Mouse (Mus musculus) embryonic fibroblast, embryonic 13.5 days (primary cell): Measurements from ENCODE around the gene Ahsa1. TPM values are rescaled to one million over a fixed set of nuclear protein-coding genes. Genes with fewer than 3 reads are reported as not detected.
"Not testable (repeated sequence)": the region's sequence is repeated elsewhere in the genome, so short reads cannot be mapped to it uniquely, and the experiment has no call there.

Source experiments
- H3K27ac ChIP-seq: 2 replicates; pipeline ENCODE4 v1.5.1; 2012; ENCODE audit warnings: low read length, control low read depth, inconsistent platforms; ENCODE audit not compliant: insufficient read depth
- H3K4me1 ChIP-seq: 2 replicates; pipeline ENCODE4 v1.6.1; 2011; ENCODE audit warnings: low read length; ENCODE audit not compliant: control insufficient read depth, insufficient read depth
- H3K4me3 ChIP-seq: 2 replicates; pipeline ENCODE4 v1.5.1; 2011; ENCODE audit warnings: mild to moderate bottlenecking, control low read depth, low read length; ENCODE audit not compliant: insufficient read depth
- CTCF ChIP-seq: IDR thresholded peaks from 2 replicates; pipeline ENCODE4 v1.5.1; 2011; ENCODE audit warnings: mild to moderate bottlenecking, control low read depth, low read length, moderate library complexity, borderline replicate concordance; ENCODE audit not compliant: insufficient read depth
- POLR2A ChIP-seq: IDR thresholded peaks from 2 replicates; pipeline ENCODE4 v1.6.1; 2011; ENCODE audit warnings: low read depth, mild to moderate bottlenecking, control low read depth, low read length, moderate library complexity
- polyA plus RNA-seq: library from polyadenylated mRNA; stranded (reverse); fragments of >200 nt; gene quantifications from 2 replicates; pipeline ENCODE4 v1.2.4, GENCODE M21; 2011; ENCODE audit warnings: low read depth; ENCODE audit not compliant: missing spikeins, insufficient read length

Ahsa1 gene
- polyA plus RNA-seq, 1 experiment, result 112 TPM

DNA sequence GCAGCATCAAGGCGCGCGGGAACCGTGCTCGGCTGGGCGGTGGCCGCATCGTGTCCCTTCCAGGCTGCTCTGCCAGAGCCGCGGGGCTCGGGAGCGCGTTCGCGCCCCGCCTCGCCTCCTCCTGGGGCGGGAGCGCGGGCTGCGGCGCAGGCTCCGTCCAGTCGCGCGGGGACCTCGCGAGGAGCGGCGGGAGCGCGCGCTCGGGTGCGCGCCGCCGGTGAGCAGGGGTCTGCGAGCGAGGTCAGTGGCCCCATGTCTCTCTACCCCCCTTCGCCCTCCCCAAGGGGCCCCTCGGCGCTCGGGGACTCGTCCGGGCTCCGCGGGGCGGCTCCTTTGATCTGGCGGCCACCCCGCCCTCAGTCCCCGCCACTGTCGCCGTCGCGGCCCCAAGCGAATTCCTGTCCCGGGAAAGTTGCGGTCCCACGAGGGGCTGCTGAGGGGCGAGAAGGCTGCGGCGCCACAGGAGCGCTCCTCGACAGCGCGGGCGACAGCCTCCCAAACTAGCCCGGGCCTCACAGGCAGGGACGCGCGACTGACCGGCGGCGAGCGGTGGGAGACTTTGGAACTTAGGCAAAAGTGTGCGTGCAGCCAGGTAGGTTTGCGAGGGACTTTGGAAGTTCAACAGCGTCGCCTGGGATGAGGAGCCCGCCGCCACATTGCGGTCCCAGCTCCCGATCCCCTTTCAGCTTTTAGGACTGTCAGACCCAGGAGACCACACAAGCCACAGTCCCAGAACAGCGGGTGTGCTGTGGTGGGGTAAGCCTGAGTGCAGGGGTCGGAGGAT lies 33.6 kb downstream of the Ahsa1 start, which contains the start of gene Ism2:
Ism2 (minus strand) TSS at position 49 of the 784 bp plus-strand sequence.
- Histone ChIP-seq H3K4me3 (peak within 1 kb of the TSS; percentile 50), H3K4me1 (no peaks in the 10 kb centered on the region), H3K27ac (no peak within 1 kb of the TSS)
- TF ChIP-seq CTCF (no peak), POLR2A (0 out of 2 replicates have a peak, but pooled peaks have one; percentile 15)

DNA sequence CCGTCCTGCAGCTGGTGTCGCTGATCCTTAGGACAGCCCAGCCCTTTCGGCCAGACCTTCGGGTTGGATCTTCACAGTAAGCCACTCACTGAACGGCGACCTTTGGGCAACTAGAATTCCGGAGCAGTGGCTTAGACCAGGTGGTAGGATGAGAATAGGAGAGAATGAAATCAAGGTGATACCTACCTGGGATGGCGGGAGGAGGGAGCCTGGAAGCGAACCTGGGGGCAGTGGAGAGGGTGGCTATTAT lies 34.1 kb downstream of the Ahsa1 start:
- H3K4me3 ChIP-seq, result peak overlapping the region; percentile 50
- no peaks in the 10 kb centered on the region for H3K4me1 ChIP-seq
- H3K27ac ChIP-seq, result no peak overlapping the region
- TF ChIP-seq CTCF (no peak), POLR2A (no peak)

DNA sequence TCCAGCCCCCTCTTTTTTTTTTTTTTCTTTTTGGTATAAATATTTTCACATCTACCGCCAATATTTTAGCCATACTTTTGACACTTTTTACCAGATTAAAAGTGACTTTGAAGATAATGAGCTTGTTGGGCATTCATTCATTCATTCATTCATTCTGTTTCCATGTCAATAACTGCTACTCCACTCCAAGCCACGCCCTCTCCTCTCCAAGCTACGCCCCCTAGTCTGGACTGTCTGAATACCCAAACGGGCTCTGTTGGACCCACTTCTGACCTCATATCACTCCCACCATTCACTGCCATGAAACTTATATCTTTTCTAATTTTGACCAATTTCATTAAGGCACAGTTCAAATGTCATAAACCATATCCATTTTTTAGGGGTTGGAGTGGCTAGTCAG lies 34.9 kb downstream of the Ahsa1 start:
- H3K27ac ChIP-seq, result no peak overlapping the region
- no peak overlapping the region for H3K4me3 ChIP-seq
- TF ChIP-seq POLR2A (no peak), CTCF (no peak)
- H3K4me1 ChIP-seq, result no peaks in the 10 kb centered on the region

DNA sequence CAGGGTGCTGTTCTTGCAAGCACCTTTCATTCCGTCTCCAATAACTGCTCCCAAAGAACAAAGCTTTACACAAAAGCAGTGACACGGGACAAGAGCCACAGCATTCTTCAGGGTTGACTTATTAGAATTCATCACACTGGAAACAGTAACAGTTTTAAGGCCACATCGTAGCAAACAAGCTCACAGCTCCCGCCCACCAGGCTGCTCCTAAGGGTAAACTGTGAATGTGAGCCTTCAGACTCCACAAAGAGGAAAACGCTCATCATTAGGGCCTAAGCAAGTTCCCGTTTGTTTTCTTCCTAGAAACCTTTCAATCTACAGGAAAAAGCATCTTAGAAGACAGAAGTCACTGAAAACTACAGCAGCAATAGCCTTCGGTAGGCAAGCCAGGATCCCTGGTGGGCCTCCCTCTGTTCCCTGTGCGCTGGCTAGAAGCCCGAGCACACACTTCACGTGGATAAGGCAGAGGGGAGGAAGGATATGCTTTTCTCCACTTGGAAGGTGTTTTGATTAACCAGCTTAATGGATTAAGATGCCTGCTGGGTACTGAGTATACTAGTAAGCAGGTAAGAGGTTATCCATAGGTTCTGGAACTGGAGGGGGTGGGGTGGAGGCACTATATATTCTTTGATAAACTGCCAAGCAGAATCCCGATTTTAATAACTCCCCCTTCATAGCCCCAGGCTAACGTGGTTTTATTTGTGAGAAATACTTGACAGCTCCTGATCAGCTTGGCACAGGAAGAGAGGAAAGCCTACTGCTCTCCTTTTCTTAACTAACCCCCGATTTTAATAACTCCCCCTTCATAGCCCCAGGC lies 39.7 kb downstream of the Ahsa1 start:
- TF ChIP-seq POLR2A, result no peak
- TF ChIP-seq CTCF, result no peak
- H3K4me1 ChIP-seq, result no peaks in the 10 kb centered on the region
- H3K27ac ChIP-seq, result no peak overlapping the region
- no peak overlapping the region for H3K4me3 ChIP-seq

GRCm38 (mm10) chr12:87306584-87306844 lies 40.2 kb downstream of the Ahsa1 start:
- H3K4me1 ChIP-seq, H3K27ac ChIP-seq, H3K4me3 ChIP-seq: not testable (repeated sequence)

- TF ChIP-seq POLR2A (no peak), CTCF (no peak)
- Histone ChIP-seq H3K4me3 (no peak overlapping the region), H3K27ac (no peak overlapping the region), H3K4me1 (no peaks in the 10 kb centered on the region)
Observed at GRCm38 (mm10) chr12:87313098-87313497, 46.8 kb downstream of the Ahsa1 start.

DNA sequence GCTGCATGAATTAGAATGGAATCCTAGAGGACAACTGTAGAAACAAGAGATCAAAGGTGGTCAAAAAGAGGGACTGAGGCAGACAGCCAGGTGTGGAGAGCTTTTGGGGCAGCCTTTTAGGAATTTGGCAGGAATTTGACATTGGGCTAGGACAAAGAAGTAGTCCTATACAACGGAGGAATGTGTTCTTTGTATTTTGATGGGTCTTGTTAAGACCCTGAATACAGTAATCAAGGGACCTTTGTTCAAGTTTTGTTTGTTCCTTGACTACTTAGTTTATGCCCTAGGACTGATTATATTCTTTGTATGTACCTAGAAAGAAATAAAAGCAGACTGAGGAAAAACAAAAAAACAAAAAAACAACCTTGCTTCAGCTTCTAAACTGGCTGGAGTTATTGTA lies 51.7 kb downstream of the Ahsa1 start:
- no peak for TF ChIP-seq CTCF
- no peak for TF ChIP-seq POLR2A
- Histone ChIP-seq H3K4me3 (no peak overlapping the region), H3K27ac (no peak overlapping the region)

DNA sequence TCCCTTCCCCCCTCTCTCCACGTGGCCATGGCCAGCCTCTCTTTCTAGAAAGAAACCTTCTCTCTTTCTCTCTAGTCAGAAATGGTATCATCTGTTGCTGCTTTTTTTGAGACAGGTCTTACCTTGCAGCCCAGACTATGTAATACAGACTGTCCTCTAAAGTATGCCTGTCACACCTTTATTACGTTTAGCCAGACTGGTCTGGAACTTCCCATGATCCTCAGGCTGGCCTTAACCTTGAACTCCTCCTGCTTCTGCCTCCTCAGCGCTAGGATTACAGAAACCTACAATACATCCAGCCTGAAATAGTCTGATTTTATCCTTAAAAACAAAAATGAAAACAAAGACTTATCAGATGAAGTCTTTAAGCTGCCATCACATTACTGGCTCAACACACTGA lies 53.0 kb downstream of the Ahsa1 start:
- H3K4me3 ChIP-seq, result no peak overlapping the region
- TF ChIP-seq POLR2A, result no peak
- no peak for TF ChIP-seq CTCF
- H3K4me1 ChIP-seq, result no peaks in the 10 kb centered on the region
- no peak overlapping the region for H3K27ac ChIP-seq

More for the DNA sequence above, 51.7 kb downstream of the Ahsa1 start:
- no peaks in the 10 kb centered on the region for H3K4me1 ChIP-seq

Other genes starting within 250 kb of the Ahsa1 start
- not detected in 2 replicates for gene Tmem63c, start 245.1 kb upstream of the Ahsa1 start, polyA plus RNA-seq
- gene Ngb, start 163.9 kb upstream of the Ahsa1 start, polyA plus RNA-seq, result not detected in 2 replicates
- 41.1 and 46.9 TPM in 2 replicates for gene Gstz1, start 119.3 kb upstream of the Ahsa1 start, polyA plus RNA-seq
- 23.3 and 26.9 TPM in 2 replicates for gene Pomt2, start 118.5 kb upstream of the Ahsa1 start, polyA plus RNA-seq
- gene Samd15, start 66.8 kb upstream of the Ahsa1 start, polyA plus RNA-seq, result 1.2 and 1.5 TPM in 2 replicates
- gene Tmed8, start 66.0 kb upstream of the Ahsa1 start, polyA plus RNA-seq, result 12.0 and 12.6 TPM in 2 replicates
- gene Noxred1, start 27.7 kb upstream of the Ahsa1 start, polyA plus RNA-seq, result not detected in 2 replicates
- gene Vipas39, start 223 bp upstream of the Ahsa1 start, polyA plus RNA-seq, result 29.3 and 30.4 TPM in 2 replicates
- 0.21 and 0.23 TPM in 2 replicates for gene Ism2, start 33.2 kb downstream of the Ahsa1 start, polyA plus RNA-seq
- gene Sptlc2, start 121.9 kb downstream of the Ahsa1 start, polyA plus RNA-seq, result 125 and 133 TPM in 2 replicates
- 175 and 177 TPM in 2 replicates for gene Slirp, start 177.4 kb downstream of the Ahsa1 start, polyA plus RNA-seq
- gene Alkbh1, start 177.5 kb downstream of the Ahsa1 start, polyA plus RNA-seq, result 34.5 and 35.3 TPM in 2 replicates
- 60.7 and 69.2 TPM in 2 replicates for gene Snw1, start 205.8 kb downstream of the Ahsa1 start, polyA plus RNA-seq
- not detected in 2 replicates for gene Gm5788, start 228.2 kb downstream of the Ahsa1 start, polyA plus RNA-seq
- not detected in 2 replicates for gene Gm8300, start 247.8 kb downstream of the Ahsa1 start, polyA plus RNA-seq